Mouse (Mus musculus): Measurements from ENCODE around the gene Gm10999.
"Not testable (repeated sequence)": the region's sequence is repeated elsewhere in the genome, so short reads cannot be mapped to it uniquely, and the experiment has no call there.

The Gm10999 gene

DNA sequence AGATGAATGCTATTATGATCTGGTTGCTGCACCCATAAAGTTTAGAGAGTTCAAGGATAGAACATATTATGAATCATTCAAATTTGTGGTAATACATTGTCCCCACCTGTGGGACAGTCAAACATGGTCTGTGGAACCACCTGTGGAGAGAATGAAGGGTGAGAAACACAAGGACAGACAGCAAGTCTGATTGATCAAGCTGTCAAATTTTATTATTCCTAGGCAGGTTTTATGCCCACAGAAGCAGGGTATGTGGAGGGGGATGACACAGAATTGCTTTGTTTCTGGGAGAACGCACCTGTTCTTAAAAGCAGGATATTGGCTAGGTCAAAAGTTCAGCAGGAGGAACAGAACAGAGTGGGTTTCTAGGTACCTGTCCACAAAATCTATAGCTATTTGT is at the start of gene Gm10999:
TSS of gene Gm10999 (minus strand) at position 101 of the 400 bp plus-strand sequence.
- no peak for DNase-seq (ENCODE audit: low spot score)

DNA sequence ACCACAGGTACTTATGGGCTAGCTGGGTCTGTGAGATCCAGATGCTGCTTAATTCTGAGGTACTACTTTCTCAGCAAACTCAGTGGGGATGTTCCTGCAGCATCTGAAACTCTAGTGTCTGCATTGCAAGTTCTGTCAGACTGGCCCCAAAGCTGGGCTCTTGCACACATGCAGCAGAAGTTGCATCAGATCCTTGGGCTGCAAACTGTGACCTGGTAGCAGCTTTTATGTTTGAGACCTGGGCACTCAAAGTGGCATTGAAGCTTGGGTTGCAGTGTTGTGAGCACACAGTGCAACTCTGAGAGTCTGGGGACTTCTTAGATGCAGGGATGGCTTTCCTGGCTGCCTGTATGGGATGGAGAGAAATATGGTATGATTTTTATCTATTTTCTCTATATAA is 2.0 kb upstream of the Gm10999 start:
- DNase-seq (ENCODE audit: low spot score), result no peak

DNA sequence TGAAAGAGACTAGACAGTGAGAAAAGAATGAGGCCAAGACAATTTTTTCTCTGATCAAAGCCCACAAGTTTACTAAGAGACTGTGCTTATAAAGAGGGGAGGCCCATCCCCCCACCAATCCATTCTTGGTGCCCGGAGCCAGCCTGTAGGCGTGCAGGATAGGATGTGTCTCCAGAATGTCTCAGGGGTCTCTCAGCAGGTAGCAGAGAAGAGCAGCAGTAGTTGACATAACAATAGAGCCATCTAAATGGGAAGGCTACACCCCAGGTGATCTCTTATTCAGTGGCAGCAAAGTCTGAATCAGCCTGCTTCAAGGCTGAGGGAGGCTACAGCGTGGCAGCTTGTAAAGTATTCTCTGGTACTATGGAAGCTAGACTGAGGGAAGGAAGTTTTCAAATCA is 15.7 kb downstream of the Gm10999 start:
- DNase-seq (ENCODE audit: low spot score), result not testable (repeated sequence)

Measured in testis, postnatal 14 days (tissue).